Mouse (Mus musculus): ENCODE data around the gene Lman2l.

Lman2l gene

DNA sequence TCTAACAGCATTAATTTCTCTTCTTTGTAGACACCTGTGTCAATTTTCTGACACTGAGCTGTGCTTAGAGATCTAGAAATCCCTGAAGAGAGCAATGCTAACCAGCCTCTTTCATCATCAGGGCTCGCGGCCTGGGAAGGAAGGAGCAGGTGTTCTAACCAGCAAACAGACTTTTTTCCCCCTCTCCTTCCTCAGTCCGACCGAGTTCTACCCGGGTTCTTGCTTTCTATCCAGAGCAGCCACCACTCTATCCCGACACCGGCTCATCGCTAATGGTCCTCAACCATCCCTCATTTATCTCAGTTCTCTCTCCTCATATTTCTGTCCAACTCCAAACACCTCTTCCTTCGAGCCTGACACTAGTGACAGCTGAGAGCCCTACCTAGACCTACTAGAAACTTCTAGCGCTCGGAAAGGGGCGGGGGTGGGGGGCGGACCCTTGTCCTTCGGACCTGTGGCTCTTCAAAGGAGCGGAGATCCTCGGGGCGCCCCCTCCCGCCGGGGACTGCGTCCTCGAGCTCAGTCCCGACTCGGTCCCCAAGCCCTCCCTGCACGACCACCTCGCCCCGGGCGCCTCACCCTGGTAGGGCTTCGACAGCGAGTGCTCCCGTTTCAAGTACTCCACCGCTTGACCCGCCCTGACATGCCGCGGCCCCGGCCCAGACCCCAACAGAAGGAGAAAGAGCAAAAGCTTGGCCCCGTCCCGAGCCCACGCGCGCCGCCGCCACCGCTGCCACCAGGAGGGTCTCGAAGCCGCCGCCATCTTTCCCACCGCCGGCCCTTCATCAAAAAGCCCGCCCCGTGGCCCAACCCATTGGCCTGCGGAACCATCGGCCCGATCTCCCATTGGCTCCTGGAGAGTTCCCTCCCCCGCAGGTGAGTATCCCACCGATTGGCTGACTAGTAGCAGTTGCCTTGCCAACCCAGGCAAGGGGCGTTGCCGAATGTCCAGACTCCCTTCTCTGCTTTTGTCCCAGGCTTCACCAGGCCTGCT is at the start of gene Lman2l:
Gene Lman2l, minus strand, starts transcription at position 801 of the 994 bp plus-strand sequence.
- DNase-seq (ENCODE audit: low read depth, low spot score) = peak; percentile 80

DNA sequence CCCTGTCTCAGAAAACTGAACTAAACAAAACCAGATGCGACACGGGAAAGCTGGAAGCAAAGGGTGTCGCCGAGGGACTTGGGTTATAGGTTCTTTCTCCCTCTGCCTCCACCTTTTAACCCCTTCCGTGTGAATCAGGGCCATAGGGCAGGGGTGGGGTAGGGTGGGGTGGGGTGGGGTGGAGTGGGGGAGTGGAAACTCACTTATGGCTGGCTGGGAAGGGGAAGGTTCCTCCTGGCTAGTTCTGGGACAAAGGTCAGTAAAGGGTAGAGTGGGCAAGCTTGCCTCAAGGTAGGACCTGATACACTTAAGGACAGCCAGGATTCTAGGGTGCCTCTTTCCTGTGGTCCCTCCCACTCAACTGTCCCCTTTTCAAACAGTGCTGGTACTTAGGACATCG is 48.2 kb upstream of the Lman2l start:
- DNase-seq (ENCODE audit: low read depth, low spot score) = no peak

DNA sequence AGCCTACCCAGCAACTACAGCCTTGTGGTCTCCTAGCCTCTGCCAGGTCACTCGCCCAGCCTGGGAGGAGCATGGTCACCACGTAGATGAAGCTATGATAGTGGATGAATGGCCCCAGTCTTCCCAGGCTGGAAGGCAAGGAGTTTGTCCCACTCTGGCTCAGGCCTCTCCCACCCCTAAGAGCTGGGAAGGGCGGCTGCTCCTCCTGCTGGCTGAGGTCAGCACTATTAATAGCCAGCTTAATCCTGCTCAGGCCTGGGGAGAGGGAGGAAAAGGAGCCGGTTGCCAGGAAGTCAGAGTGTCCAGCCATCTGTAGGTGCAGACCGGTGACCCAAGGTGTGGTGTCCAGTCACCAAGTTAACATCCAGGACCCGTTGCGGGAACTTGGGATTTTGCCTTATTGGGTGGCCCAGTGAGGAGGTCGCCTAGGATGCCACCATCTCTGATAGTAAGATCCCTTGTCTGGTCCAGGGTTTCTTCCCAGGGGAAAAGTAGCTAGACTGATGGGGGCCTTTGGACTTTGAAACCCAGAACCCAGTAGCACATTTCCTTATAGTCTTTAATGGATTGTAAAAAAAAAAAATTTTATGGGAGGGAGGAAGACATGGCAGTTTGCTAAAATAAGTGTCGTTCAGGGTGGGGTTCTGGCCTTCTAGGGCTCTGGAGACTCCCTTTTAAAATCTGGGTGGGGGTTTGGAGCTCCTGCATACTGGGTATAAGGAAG is 47.5 kb upstream of the Lman2l start:
- peak; percentile 78 for DNase-seq (ENCODE audit: low read depth, low spot score)

DNA sequence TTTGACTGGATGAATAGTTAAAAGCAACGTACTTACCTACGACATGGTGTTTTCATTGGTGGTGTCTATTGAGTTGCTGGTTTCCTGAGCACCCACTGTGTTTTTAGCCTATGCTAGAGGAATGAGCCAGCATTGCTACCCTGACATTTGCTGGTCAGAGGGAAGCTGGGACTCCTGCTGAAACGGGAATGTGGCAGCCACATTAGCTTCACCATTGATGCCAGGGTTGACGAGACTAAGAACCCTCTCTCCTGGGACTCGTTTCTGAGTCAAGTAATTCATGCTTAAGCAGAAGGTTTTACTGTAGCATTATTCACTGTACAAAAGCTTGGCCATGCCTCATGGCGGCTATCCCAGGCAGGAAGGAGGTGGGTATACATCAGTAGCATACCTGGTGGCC is 44.6 kb upstream of the Lman2l start:
- DNase-seq (ENCODE audit: low read depth, low spot score) = no peak

DNA sequence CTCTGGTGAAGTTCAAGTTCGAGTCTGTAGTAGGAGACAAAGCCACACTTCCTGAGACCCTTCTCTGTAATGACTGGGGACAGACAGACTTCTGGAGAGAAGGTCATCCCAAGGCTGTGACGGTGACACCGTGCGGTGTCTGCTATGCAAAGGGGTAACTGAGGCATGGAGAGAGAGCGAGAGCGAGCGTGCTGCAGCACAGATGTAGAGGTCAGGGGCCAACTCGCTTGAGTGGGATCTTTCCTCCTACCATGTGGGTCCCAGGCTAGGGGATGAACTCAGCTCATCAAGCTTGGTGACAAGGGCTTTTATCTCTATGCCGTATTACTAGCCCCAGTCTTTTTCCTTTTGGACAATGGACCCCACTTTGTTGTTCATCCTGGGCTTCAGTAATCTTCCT is 42.0 kb upstream of the Lman2l start:
- no peak for DNase-seq (ENCODE audit: low read depth, low spot score)

DNA sequence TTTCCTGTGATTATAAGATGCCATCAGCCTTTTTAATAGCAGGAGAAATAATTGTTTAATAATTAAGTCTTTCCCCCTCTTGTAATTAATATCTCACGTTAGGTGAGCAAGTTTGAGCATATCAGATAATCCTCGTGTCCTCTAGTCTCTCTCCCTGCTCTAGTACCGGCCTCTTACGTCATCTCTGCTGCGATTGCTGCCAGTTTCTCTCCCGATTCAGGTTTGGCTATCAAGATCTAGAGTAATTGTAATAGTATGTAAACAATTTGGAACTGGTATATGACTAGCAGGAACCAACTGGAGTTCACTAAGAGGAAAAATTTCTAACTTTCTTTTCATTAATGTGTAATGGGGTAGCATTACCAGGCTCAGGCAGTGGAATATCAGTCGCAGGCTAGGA is 40.0 kb upstream of the Lman2l start:
- DNase-seq (ENCODE audit: low read depth, low spot score) = no peak

DNA sequence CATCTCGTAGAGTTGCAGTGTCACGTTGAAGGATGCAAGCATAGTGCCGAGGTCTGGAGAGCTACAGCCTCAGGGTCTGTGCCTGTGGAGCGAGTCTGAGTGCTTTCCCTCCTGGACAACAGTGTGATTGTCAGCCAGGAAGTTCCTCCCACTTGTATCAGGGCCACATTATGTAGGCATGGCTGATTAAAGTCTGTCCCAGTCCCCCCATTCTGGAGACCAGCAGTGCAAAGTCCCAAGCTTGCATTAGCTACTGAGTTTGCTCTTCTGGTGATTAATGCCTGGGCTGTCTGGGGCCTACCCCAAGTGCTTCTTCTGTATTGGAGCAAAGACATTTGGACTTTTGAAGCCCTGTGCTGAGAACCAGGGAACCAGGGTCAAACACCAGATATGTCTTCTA is 38.8 kb upstream of the Lman2l start:
- no peak for DNase-seq (ENCODE audit: low read depth, low spot score)

DNA sequence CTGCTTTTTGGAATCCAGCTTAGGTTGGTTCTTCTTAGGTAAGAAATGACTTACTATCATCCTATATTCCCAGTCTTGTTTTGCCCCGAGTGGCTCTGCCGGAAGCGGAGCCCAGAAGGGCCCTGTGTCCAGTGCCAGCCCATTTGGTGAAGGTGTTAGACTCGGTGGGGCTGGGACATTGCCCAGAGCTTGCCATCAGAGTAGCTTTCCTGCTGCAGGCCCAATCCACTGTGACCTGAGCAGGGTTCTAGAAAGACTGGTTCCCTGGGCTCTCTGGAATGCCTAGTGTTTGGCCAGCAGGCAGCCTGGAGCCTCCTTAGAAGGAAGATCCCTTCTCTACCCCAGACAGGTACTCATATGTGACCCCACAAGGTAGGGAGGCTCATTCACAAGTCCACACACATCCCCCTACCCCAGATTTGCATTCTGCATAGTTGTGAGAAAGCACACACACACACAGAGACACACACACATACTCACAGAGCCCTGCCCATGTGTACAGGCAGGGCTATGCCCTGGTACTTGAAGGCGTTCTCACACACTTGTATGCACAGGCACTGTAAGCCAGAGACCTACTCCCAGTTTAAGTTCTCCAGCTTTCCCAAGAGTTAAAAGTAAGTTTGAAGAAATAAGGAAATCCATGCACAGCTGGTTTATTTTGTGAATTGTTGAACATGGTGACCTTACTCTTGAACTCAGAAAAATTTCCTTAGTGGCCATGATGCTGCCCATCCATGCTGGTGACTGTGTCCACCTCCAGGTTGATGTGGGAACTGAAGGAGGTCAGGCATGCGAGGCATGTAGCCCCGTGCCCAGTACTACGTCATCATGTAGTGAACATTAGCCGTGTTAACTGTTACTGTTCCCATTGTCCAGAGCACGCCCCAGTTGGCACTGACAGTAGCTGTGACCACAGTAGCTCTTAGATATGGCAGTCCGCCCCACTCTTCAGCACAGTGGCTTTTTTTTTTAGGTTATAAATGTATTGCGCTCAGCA is 35.1 kb upstream of the Lman2l start:
- no peak for DNase-seq (ENCODE audit: low read depth, low spot score)

DNA sequence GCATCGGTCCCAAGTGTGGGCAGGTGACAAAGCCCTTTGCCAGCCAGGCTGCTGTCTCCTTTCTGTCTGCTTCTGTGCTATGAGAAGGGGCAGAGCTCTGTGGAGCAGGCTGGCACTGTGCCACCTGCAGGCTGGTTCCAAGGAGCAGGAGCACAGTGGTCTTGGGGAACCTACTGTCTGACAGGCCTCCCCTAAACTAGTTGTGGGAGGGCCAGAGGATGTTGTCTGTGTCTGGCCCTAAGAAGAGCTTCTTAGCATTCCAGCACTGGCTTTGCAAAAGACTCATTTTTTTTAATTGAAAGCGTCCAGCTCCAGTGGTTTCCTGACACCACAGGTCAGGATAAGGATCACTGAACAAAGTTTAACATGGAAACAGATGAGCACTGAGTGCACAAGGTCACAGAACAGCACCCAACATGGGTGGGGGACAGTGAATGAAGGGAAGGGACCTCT is 33.3 kb upstream of the Lman2l start:
- no peak for DNase-seq (ENCODE audit: low read depth, low spot score)

DNA sequence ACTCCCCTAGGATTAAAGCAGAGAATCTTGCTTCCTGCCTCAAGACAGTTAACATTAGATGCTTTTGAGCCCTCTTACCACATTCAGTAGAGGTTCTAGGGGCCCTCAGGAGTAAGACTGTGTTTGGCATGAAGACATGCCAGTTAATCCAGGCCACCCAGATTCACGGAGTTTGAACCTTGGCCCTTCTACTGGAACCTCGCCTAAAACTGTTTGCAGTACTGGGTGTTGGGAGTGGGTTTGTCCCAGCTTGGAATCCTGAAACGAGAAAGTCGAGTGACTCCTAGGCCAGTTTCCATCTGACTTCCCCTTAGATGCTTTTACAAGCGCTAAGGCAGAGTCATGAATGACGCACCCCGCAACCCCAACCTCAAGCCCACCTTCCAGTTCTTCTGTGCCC is 31.4 kb upstream of the Lman2l start:
- DNase-seq (ENCODE audit: low read depth, low spot score) = no peak

DNA sequence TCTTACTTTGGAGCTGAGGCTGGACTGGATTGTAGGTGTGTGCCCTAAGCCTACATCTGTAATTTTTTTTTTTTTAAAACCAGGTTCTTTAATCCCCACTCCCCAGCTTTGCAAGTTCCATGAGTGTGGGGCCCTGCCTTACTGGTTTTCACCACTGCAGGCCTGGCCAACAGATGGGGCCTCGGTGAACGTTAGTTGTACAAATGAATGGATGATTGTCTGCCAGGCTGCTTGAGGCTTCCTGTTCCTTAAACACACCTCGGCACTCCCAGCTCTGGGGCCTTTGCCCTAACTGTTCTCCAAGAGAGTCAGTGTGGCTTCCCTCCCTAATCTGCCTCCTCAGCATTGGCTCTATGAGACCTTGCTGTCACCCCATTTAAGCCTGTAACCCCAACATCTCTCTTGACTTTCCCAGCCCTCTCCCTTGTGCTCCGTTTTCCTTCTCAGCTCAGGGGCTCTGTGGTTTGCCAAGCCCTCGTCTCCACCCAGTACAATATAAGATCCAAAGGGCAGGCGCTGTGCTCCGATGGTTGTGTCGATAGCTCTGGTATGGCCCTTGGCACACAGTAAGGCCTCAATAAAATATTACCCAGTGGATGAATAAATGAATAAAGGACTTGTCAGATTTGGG is 30.5 kb upstream of the Lman2l start:
- DNase-seq (ENCODE audit: low read depth, low spot score) = no peak

DNA sequence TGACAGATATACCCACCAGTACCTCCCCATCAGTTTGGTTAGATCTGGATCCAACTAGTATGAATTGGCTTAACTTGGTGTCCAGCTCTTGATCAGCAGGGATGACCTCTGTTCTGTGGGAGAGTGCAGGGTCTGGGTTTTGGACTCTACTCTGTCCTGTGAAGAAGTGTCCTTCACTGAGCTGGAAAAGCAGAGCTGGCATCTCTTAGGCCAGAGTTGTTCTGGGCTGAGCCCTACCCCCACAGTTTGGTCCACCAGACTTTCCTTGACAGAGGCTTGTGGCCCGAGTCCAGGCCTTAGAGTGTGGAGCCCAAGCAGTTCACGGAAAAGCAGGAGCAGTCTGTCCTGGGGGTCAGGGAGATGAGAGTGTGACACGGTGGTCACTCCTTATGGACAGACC is 29.6 kb upstream of the Lman2l start:
- DNase-seq (ENCODE audit: low read depth, low spot score) = no peak

DNA sequence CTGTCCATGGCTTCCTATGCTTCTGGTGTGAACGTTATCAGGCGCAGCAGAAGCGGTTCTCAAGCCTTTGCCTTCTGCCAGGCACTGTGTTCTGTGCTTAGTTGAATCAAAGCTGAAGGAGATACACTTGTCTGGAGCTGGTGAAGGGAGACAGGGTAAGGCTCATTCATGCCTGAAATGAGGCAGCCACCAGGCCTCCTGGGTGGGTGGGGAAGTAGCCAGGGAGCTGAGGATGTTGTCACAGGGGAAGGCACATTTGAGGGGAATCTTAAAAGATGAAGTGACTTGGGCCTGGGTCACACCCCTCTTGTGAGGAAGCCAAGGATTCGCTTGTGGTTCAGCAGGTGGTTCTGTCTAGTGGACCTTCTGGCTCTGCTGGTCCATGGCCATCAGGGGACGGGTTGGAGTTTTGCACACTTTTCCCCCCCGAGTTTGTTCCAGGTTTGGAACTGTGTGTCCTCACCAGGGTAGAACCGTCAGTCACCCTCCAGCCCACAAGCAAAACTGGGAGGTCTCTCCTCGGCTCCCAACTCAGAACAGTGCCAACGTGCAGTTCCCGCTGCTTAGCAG is 28.2 kb upstream of the Lman2l start:
- DNase-seq (ENCODE audit: low read depth, low spot score) = no peak

DNA sequence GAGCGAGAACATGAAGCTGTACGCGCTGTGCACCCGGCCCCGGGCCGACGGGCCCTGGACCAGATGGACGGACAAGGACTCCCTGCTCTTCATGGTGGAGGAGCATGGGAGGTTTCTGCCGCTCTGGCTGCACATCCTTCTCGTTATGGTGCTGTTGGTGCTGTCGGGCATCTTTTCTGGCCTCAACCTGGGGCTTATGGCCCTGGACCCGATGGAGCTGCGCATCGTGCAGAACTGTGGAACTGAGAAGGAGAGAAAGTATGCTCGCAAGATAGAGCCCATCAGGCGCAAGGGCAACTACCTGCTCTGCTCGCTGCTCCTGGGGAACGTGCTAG is 27.0 kb upstream of the Lman2l start:
- no peak for DNase-seq (ENCODE audit: low read depth, low spot score)

DNA sequence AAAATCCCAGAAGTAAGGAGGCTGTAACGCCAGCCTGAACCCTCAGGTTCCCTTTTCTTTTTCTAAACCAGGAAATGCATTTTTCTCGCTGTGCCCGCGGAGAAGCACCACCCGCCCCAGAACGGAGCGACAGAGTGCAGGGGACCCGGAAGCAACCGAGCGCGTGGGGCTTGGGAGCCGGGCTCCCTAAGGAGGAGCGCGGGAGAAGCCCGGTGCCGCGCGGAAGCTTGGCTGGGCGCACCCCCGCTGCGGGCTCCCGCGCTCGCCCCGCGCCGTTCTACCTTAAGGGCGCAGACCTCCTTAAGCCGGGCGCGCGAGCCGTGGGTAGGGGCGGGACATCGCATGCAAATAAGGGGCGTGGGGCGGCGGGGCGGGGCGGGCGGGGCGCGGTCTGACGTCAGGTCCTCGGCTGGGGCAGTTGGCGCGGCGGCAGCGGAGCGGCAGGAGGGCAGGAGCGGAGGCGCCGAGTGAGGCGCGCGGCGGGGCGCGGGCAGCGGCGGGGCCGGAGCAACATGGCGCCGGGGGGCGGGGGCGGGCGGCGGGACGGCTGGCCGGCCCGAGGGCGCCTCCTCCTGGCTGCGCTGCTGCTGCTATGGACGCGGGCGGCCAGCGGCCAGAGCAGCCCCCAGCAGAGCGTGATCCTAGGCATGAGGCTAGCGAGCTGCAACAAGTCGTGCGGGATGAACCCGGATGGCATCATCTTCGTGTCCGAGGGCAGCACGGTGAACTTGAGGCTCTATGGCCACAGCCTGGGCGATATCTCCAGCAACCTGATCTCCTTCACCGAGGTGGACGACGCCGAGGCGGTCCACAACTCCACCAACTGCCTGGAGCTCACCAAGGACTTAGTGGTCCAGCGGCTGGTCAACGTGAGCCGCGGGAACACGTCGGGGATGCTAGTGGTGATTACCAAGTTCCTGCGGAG is 26.4 kb upstream of the Lman2l start, which contains the start of gene Cnnm4:
Gene Cnnm4, plus strand, starts transcription at position 440 of the 925 bp plus-strand sequence.
- DNase-seq (ENCODE audit: low read depth, low spot score) = peak; percentile 73

DNA sequence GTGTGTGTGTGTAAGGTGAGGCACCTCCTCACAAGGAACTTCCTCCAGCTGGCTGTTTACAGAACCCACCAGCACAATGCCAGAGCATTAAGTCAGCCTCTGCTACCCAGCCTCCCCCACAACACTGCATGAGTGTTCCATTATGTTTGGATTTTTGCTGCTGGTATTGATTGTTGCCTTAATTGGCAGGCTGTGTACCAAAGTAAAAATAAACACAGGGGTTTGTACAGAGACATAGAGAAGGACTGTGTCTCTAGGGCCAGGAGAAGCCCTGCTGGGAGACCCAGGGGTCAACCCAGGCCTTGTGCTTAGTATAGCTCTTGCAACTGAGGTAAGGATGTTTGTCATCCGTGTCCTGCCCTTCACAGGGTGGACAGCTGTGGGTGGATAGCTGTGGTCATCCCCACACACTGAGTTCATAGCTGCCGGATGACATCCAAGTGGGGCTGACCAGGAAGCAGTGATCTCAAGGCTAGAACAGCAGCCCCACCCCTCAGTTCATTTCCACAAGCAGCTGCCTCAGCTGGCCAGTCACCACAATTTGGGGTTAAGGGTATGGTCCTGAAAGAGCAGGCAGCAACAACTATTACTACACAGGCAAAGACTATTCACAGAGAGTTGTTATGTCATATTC is 24.9 kb upstream of the Lman2l start:
- no peak for DNase-seq (ENCODE audit: low read depth, low spot score)

DNA sequence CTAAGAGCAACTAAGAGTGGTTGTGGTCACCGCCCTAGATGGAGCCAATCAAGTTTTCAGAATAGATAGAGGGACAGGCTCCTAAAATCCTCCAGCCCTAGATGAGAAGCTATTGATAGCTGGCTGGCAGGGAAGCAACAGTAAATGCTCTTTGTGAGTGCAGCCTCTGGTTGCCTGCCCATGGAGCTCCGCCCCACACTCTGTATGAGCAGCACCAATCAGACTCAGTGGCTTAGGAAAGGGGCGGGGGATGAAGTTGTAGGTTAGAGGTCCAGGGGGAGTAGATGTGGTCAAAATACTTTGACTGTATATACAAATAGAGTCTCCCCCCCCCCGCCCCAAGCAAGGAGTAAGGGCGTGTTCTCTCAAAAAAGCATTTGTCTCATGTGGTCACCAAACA is 22.4 kb upstream of the Lman2l start:
- DNase-seq (ENCODE audit: low read depth, low spot score) = no peak

DNA sequence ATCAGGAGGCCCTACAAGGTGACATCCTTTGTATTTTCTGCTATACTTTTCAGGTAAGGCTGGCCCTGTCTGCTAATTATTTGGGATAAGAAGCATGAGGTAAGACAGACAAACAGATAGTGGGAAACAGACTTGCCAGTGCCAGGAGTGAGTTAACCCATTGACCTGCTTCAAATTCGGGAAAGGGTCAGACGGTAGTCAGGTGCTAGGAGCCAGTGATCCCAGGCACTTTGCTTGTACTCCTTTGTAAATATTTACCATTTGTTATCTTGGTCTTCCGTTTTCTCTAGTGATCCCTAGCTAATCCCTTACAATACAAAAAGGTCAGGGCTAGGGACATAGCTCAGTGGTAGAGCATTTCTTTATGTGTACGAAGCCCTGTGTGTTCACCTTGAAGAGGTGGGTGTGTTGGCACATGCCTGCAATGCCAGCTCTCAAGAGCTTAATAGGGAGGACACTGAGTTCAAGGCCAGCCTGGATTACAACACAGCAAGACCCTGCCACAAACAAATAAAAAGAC is 20.6 kb upstream of the Lman2l start:
- no peak for DNase-seq (ENCODE audit: low read depth, low spot score)

DNA sequence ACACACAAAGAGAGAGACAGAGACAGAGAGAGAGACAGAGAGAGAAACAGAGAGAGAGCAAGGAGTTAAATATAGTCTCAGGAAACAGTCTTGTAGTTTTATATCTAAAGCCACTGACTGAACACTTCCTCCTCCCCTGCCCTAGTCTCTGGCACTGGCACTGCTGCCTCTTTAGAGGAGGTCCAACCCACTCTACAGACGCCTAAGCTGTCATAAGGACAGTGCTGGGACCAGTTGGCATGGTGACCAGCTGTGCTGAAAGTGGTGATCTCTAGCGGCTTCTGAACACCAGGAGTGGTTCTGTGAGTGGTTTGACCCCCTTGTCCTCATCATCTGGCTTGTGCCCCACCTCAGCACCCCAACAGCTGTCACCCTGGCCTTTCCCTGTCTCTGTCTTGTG is 16.8 kb upstream of the Lman2l start:
- no peak for DNase-seq (ENCODE audit: low read depth, low spot score)

All from retina, adult 2 months (tissue).